Mouse (Mus musculus): ENCODE measurements at regions not wholly inside any gene's neighbourhood (a gene's known extent, or its start where the extent isn't known, plus 50 kb on each side); places are given as distances from the start of the nearest gene placed in this dataset.

GRCm38 (mm10) chr7:145007216-145007615, 67.5 kb upstream of the Ccnd1 start:
- H3K4me2 ChIP-seq (replicated peaks; ENCODE audit: low read depth): no peak overlapping the region
- DNase-seq (ENCODE audit: low spot score) (no peak), ATAC-seq (ENCODE audit: low FRiP score, low TSS enrichment) (no peak)
- no peaks in the 10 kb centered on the region for H3K27me3 ChIP-seq (ENCODE audit: control insufficient read depth, insufficient read depth, low read length)
- no peaks in the 10 kb centered on the region for H3K9me3 ChIP-seq (ENCODE audit: control insufficient read depth, low read length)
- TF ChIP-seq EP300 (optimal IDR thresholded peaks at IDR 0.05): no peak
- no peak for TF ChIP-seq CTCF (IDR thresholded peaks at IDR 0.05; ENCODE audit: low read depth)
- no peak overlapping the region for H3K27ac ChIP-seq (replicated peaks)
- no peaks in the 10 kb centered on the region for H3K4me1 ChIP-seq (replicated peaks; ENCODE audit: control insufficient read depth, insufficient read depth)
- 87% methylated on average over 2 of the region's 2 CpGs for WGBS
- H3K9ac ChIP-seq (ENCODE audit: low read length): no peak overlapping the region
- no peaks in the 10 kb centered on the region for H3K36me3 ChIP-seq (ENCODE audit: control insufficient read depth, insufficient read depth, low read length)
- H3K4me3 ChIP-seq (ENCODE audit: low read depth, low read length): no peak overlapping the region

GRCm38 (mm10) chr7:145001503-145002084, 61.9 kb upstream of the Ccnd1 start:
- no peak overlapping the region for H3K4me2 ChIP-seq (replicated peaks; ENCODE audit: low read depth)
- no peaks in the 10 kb centered on the region for H3K4me1 ChIP-seq (replicated peaks; ENCODE audit: control insufficient read depth, insufficient read depth)
- H3K9ac ChIP-seq (ENCODE audit: low read length): no peak overlapping the region
- DNase-seq (ENCODE audit: low spot score): no peak
- H3K27me3 ChIP-seq (ENCODE audit: control insufficient read depth, insufficient read depth, low read length): no peaks in the 10 kb centered on the region
- no peak overlapping the region for H3K4me3 ChIP-seq (ENCODE audit: low read depth, low read length)
- 58% methylated on average over 4 of the region's 4 CpGs for WGBS
- TF ChIP-seq CTCF (IDR thresholded peaks at IDR 0.05; ENCODE audit: low read depth): no peak
- TF ChIP-seq EP300 (optimal IDR thresholded peaks at IDR 0.05): no peak
- no peak overlapping the region for H3K27ac ChIP-seq (replicated peaks)
- H3K36me3 ChIP-seq (ENCODE audit: control insufficient read depth, insufficient read depth, low read length): no peaks in the 10 kb centered on the region
- ATAC-seq (ENCODE audit: low FRiP score, low TSS enrichment): no peak
- no peaks in the 10 kb centered on the region for H3K9me3 ChIP-seq (ENCODE audit: control insufficient read depth, low read length)

DNA sequence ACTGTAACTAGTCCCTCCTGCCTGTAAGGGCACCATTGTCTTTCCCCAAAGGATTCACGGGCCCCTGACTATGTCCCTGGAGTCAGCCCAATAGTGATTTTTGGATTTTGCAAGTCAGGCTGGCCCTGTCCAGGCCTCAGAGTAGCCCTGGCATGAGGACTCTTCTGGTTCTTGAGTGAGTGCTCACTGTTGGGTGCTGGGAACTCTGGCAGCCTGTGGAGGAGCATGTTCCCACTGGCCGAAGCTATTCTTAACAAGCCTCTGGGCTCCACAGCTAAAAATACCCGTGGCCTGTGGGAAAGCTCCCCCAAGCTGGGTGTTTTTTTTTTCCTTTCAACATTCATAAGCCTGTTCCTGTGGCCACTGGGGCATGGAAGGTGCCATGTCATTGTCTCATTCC, 60.0 kb upstream of the Ccnd1 start:
- H3K4me3 ChIP-seq (ENCODE audit: low read depth, low read length): no peak overlapping the region
- whole genome bisulfite sequencing: 80% methylated on average over 3 of the region's 3 CpGs
- DNase-seq (ENCODE audit: low spot score) (no peak), ATAC-seq (ENCODE audit: low FRiP score, low TSS enrichment) (no peak)
- H3K36me3 ChIP-seq (ENCODE audit: control insufficient read depth, insufficient read depth, low read length): no peaks in the 10 kb centered on the region
- H3K9me3 ChIP-seq (ENCODE audit: control insufficient read depth, low read length): no peaks in the 10 kb centered on the region
- no peak overlapping the region for H3K27ac ChIP-seq (replicated peaks)
- no peak overlapping the region for H3K4me2 ChIP-seq (replicated peaks; ENCODE audit: low read depth)
- H3K27me3 ChIP-seq (ENCODE audit: control insufficient read depth, insufficient read depth, low read length): no peaks in the 10 kb centered on the region
- no peak for TF ChIP-seq CTCF (IDR thresholded peaks at IDR 0.05; ENCODE audit: low read depth)
- no peak for TF ChIP-seq EP300 (optimal IDR thresholded peaks at IDR 0.05)
- H3K4me1 ChIP-seq (replicated peaks; ENCODE audit: control insufficient read depth, insufficient read depth): no peaks in the 10 kb centered on the region
- no peak overlapping the region for H3K9ac ChIP-seq (ENCODE audit: low read length)

DNA sequence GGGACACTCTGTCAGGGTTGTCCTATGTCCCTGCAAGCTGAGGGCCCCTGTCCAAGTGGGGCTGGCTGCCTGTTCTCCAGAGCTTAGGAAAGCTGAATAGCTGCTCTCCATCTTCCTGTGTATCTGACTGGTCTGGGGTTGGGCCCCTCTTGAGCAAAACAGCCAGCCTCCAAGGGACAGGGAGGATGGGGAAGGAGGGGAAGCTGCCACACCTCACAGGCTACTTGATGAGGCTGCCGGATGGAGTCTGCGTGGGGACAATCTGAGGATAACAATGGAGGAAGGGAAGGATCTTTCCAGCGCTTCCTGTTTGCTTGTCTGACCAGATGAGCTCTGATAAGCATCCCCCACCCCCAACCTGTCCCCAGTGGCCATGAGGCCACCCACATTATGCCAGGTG, 57.1 kb upstream of the Ccnd1 start:
- 41% methylated on average over 3 of the region's 3 CpGs for WGBS
- no peak overlapping the region for H3K27ac ChIP-seq (replicated peaks)
- no peak overlapping the region for H3K4me3 ChIP-seq (ENCODE audit: low read depth, low read length)
- DNase-seq (ENCODE audit: low spot score) (no peak), ATAC-seq (ENCODE audit: low FRiP score, low TSS enrichment) (no peak)
- no peaks in the 10 kb centered on the region for H3K36me3 ChIP-seq (ENCODE audit: control insufficient read depth, insufficient read depth, low read length)
- H3K9ac ChIP-seq (ENCODE audit: low read length): no peak overlapping the region
- no peaks in the 10 kb centered on the region for H3K27me3 ChIP-seq (ENCODE audit: control insufficient read depth, insufficient read depth, low read length)
- no peak overlapping the region for H3K4me2 ChIP-seq (replicated peaks; ENCODE audit: low read depth)
- H3K4me1 ChIP-seq (replicated peaks; ENCODE audit: control insufficient read depth, insufficient read depth): no peaks in the 10 kb centered on the region
- H3K9me3 ChIP-seq (ENCODE audit: control insufficient read depth, low read length): no peaks in the 10 kb centered on the region
- TF ChIP-seq EP300 (optimal IDR thresholded peaks at IDR 0.05) (no peak), CTCF (IDR thresholded peaks at IDR 0.05; ENCODE audit: low read depth) (no peak)

- 52% methylated on average over 4 of the region's 4 CpGs for WGBS
- TF ChIP-seq CTCF (IDR thresholded peaks at IDR 0.05; ENCODE audit: low read depth) (no peak), EP300 (optimal IDR thresholded peaks at IDR 0.05) (no peak)
- DNase-seq (ENCODE audit: low spot score): no peak
Observed at GRCm38 (mm10) chr7:144994229-144994628, 54.5 kb upstream of the Ccnd1 start.

GRCm38 (mm10) chr7:144993566-144993965, 53.8 kb upstream of the Ccnd1 start:
- H3K4me1 ChIP-seq (replicated peaks; ENCODE audit: control insufficient read depth, insufficient read depth): no peaks in the 10 kb centered on the region
- H3K4me2 ChIP-seq (replicated peaks; ENCODE audit: low read depth): no peak overlapping the region
- H3K4me3 ChIP-seq (ENCODE audit: low read depth, low read length): no peak overlapping the region
- DNase-seq (ENCODE audit: low spot score): no peak
- H3K9ac ChIP-seq (ENCODE audit: low read length): no peak overlapping the region
- TF ChIP-seq CTCF (IDR thresholded peaks at IDR 0.05; ENCODE audit: low read depth): no peak
- no peak for TF ChIP-seq EP300 (optimal IDR thresholded peaks at IDR 0.05)
- no peak for ATAC-seq (ENCODE audit: low FRiP score, low TSS enrichment)
- no peaks in the 10 kb centered on the region for H3K9me3 ChIP-seq (ENCODE audit: control insufficient read depth, low read length)
- H3K27me3 ChIP-seq (ENCODE audit: control insufficient read depth, insufficient read depth, low read length): no peaks in the 10 kb centered on the region
- WGBS: 74% methylated on average over 4 of the region's 4 CpGs
- H3K27ac ChIP-seq (replicated peaks): no peak overlapping the region
- H3K36me3 ChIP-seq (ENCODE audit: control insufficient read depth, insufficient read depth, low read length): no peaks in the 10 kb centered on the region

More at GRCm38 (mm10) chr7:144994229-144994628, 54.5 kb upstream of the Ccnd1 start:
- H3K4me3 ChIP-seq (ENCODE audit: low read depth, low read length): no peak overlapping the region
- H3K4me1 ChIP-seq (replicated peaks; ENCODE audit: control insufficient read depth, insufficient read depth): no peaks in the 10 kb centered on the region
- H3K4me2 ChIP-seq (replicated peaks; ENCODE audit: low read depth): no peak overlapping the region
- no peaks in the 10 kb centered on the region for H3K36me3 ChIP-seq (ENCODE audit: control insufficient read depth, insufficient read depth, low read length)
- H3K27ac ChIP-seq (replicated peaks): no peak overlapping the region
- no peak overlapping the region for H3K9ac ChIP-seq (ENCODE audit: low read length)
- ATAC-seq (ENCODE audit: low FRiP score, low TSS enrichment): no peak; the same call in 1 of the 2 replicates
- no peaks in the 10 kb centered on the region for H3K27me3 ChIP-seq (ENCODE audit: control insufficient read depth, insufficient read depth, low read length)
- H3K9me3 ChIP-seq (ENCODE audit: control insufficient read depth, low read length): no peaks in the 10 kb centered on the region

All from stomach, postnatal 0 days (tissue).